Mouse (Mus musculus) lung, postnatal 0 days (tissue): ENCODE measurements around the gene Zfp37.
"Not testable (repeated sequence)": the region's sequence is repeated elsewhere in the genome, so short reads cannot be mapped to it uniquely, and the experiment has no call there.

Experiments
- CTCF ChIP-seq: IDR thresholded peaks from 2 replicates; pipeline ENCODE4 v1.5.1; 2016; ENCODE audit warnings: antibody characterized with exemption, mild to moderate bottlenecking
- EP300 ChIP-seq: IDR thresholded peaks from 2 replicates; pipeline ENCODE4 v1.6.1; 2016; ENCODE audit warnings: antibody characterized with exemption, mild to moderate bottlenecking, control low read depth

- TF ChIP-seq CTCF, EP300: not testable (repeated sequence)
These were observed 35.2 kb upstream of the Zfp37 start for GRCm38 (mm10) chr4:62266016-62266415.
